14 mouse cellular contexts compared by ENCODE assay signal in genomic region chr5:24541144-24541569, GRCm38 (mm10). TPM values are rescaled to one million over a fixed set of nuclear protein-coding genes. Genes with fewer than 3 reads are reported as not detected.
DNase-seq lines count a peak whose midpoint lies in the region; ATAC-seq lines count a peak whose summit lies in the region.
"Had no signal": no experiment of that assay in that cellular context is flagged by ENCODE, and none has a peak within 500 bp of the region (broad histone marks: within the 10 kb centered on the region; RNA-seq: fewer than 3 reads in every experiment).

No protein-coding gene starts in this region.

- no peak overlapping the region for H3K9ac ChIP-seq in limb, embryonic 11.5 days (ENCODE audit: low read length)
- H3K9ac ChIP-seq in heart, embryonic 14.5 days (ENCODE audit: low read length), result peak overlapping the region; percentile 70
- H3K9ac ChIP-seq in liver, embryonic 13.5 days, result no peak overlapping the region
- H3K9ac ChIP-seq: midbrain, embryonic 15.5 days had no signal

- 21% methylated on average over 6 of the region's 6 CpGs for WGBS in limb, embryonic 11.5 days
- 30% methylated on average over 6 of the region's 6 CpGs for WGBS in limb, embryonic 10.5 days
- 4% methylated on average over 6 of the region's 6 CpGs for WGBS in heart, embryonic 14.5 days
- 15% methylated on average over 6 of the region's 6 CpGs for WGBS in liver, embryonic 13.5 days (ENCODE audit: insufficient replicate concordance)

- 0 out of 2 replicates have a peak, but pooled peaks have one; percentile 24 for ATAC-seq in limb, embryonic 11.5 days (ENCODE audit: insufficient number of reproducible peaks, low FRiP score, low TSS enrichment, low read depth)
- no peak for ATAC-seq in heart, embryonic 14.5 days (ENCODE audit: insufficient number of reproducible peaks, insufficient read depth, low FRiP score, low read depth)
- ATAC-seq in liver, embryonic 13.5 days (ENCODE audit: low read depth), result no peak
- no peak for ATAC-seq in megakaryocyte progenitor cell, adult 5-6 weeks (replicated peaks; ENCODE audit: poor library complexity)
- ATAC-seq: activated CD4-positive, CD25-positive, alpha-beta regulatory T cell, adult 4 months; midbrain, embryonic 15.5 days had no signal

- DNase-seq in gastrocnemius, postnatal 25 days, result peak; percentile 21
- DNase-seq in gastrocnemius, adult 8-10 months (ENCODE audit: low spot score in 2 of 2), result no peak
- DNase-seq in limb, embryonic 11.5 days (ENCODE audit: low spot score), result no peak
- no peak for DNase-seq in limb, embryonic 10.5 days (ENCODE audit: low spot score)
- DNase-seq in liver, embryonic 13.5 days, result no peak
- DNase-seq in layer of hippocampus, postnatal 36 days, result no peak

- H3K27me3 ChIP-seq in limb, embryonic 11.5 days (ENCODE audit: control insufficient read depth, insufficient read depth, low read length), result peaks cover 2% of the 10 kb centered on the region; the same call in 1 of the 2 replicates
- peaks cover 51% of the 10 kb centered on the region for H3K27me3 ChIP-seq in limb, embryonic 10.5 days (ENCODE audit: low read depth, poor library complexity, severe bottlenecking)
- H3K27me3 ChIP-seq in heart, embryonic 14.5 days (ENCODE audit: control insufficient read depth, insufficient read depth, low read length), result no peaks in the 10 kb centered on the region
- H3K27me3 ChIP-seq in liver, embryonic 13.5 days, result peaks cover 22% of the 10 kb centered on the region
- H3K27me3 ChIP-seq: midbrain, embryonic 15.5 days had no signal

- H3K4me3 ChIP-seq in limb, embryonic 11.5 days (ENCODE audit: low read depth, low read length), result no peak overlapping the region
- no peak overlapping the region; the same call in 1 of the 2 replicates for H3K4me3 ChIP-seq in limb, embryonic 10.5 days
- H3K4me3 ChIP-seq in heart, embryonic 14.5 days (ENCODE audit: control insufficient read depth in 1 of 2, insufficient read depth in 1 of 2, low read depth in 1 of 2, low read length in 2 of 2), result peak overlapping the region in 1 of 2 experiments; percentile 33; a peak in 2 of 4 replicates
- H3K4me3 ChIP-seq in liver, embryonic 13.5 days (replicated peaks), result no peak overlapping the region
- H3K4me3 ChIP-seq: midbrain, embryonic 15.5 days had no signal

- no peaks in the 10 kb centered on the region for H3K9me3 ChIP-seq in limb, embryonic 11.5 days (ENCODE audit: control insufficient read depth, low read length)
- H3K9me3 ChIP-seq in limb, embryonic 10.5 days (replicated peaks), result no peaks in the 10 kb centered on the region
- H3K9me3 ChIP-seq in heart, embryonic 14.5 days (ENCODE audit: control insufficient read depth, low read length), result no peaks in the 10 kb centered on the region
- no peaks in the 10 kb centered on the region for H3K9me3 ChIP-seq in liver, embryonic 13.5 days (replicated peaks)
- H3K9me3 ChIP-seq: midbrain, embryonic 15.5 days had no signal

- H3K27ac ChIP-seq in limb, embryonic 11.5 days (replicated peaks; ENCODE audit: low read depth, low read length), result no peak overlapping the region
- no peak overlapping the region; the same call in 1 of the 2 replicates for H3K27ac ChIP-seq in limb, embryonic 10.5 days
- H3K27ac ChIP-seq in heart, embryonic 14.5 days (replicated peaks in 1 of 2; ENCODE audit: control insufficient read depth in 1 of 2, insufficient read depth in 1 of 2, low read depth in 2 of 2, low read length in 2 of 2), result peak overlapping the region; percentile 42 to 85; a peak in 3 of 4 replicates
- no peak overlapping the region for H3K27ac ChIP-seq in liver, embryonic 13.5 days
- H3K27ac ChIP-seq: midbrain, embryonic 15.5 days had no signal

- H3K4me2 ChIP-seq in limb, embryonic 11.5 days (ENCODE audit: low read depth, severe bottlenecking), result peak overlapping the region; percentile 26; the same call in 1 of the 2 replicates
- H3K4me2 ChIP-seq in heart, embryonic 14.5 days (ENCODE audit: low read length), result peak overlapping the region; percentile 76
- H3K4me2 ChIP-seq in liver, embryonic 13.5 days, result 0 out of 2 replicates have a peak overlapping the region, but pooled peaks have one; percentile 23
- H3K4me2 ChIP-seq: midbrain, embryonic 15.5 days had no signal

- no peaks in the 10 kb centered on the region for H3K36me3 ChIP-seq in limb, embryonic 11.5 days (ENCODE audit: control insufficient read depth, insufficient read depth, low read length)
- no peaks in the 10 kb centered on the region for H3K36me3 ChIP-seq in limb, embryonic 10.5 days
- H3K36me3 ChIP-seq in heart, embryonic 14.5 days (ENCODE audit: control insufficient read depth, insufficient read depth, low read length), result no peaks in the 10 kb centered on the region; the same call in 1 of the 2 replicates
- no peaks in the 10 kb centered on the region for H3K36me3 ChIP-seq in liver, embryonic 13.5 days
- H3K36me3 ChIP-seq: midbrain, embryonic 15.5 days had no signal

- peaks cover 12% of the 10 kb centered on the region; the same call in 1 of the 2 replicates for H3K4me1 ChIP-seq in limb, embryonic 11.5 days (ENCODE audit: control insufficient read depth, insufficient read depth, low read length)
- peaks cover 18% of the 10 kb centered on the region for H3K4me1 ChIP-seq in limb, embryonic 10.5 days
- H3K4me1 ChIP-seq in heart, embryonic 14.5 days (ENCODE audit: control insufficient read depth in 2 of 2, insufficient read depth in 2 of 2, low read length in 2 of 2), result peaks cover 13 to 24% of the 10 kb centered on the region in 2 experiments
- H3K4me1 ChIP-seq in liver, embryonic 13.5 days (replicated peaks), result peaks cover 11% of the 10 kb centered on the region
- H3K4me1 ChIP-seq: midbrain, embryonic 15.5 days had no signal

RNA-seq across cellular contexts. Expression of gene Asb10, which starts 0.4 kb away (rescaled TPM):
- total RNA-seq in gastrocnemius, postnatal 25 days (2021), result 10 to 100 TPM; 33.2 to 66.7 TPM
- total RNA-seq in gastrocnemius, adult 8-10 months (2022), result 100 to 1,000 TPM; 101 to 130 (median 119) TPM
- 0.40 and 0.81 TPM in 2 replicates for polyA plus RNA-seq in limb, embryonic 11.5 days (2014; fragmentation: Nextera tagmentation; extraction: Ambion mirVana)
- polyA plus RNA-seq in limb, embryonic 10.5 days (2016; fragmentation: Nextera tagmentation; extraction: Ambion mirVana), result 0.13 and 0.15 TPM in 2 replicates
- polyA plus RNA-seq in heart, embryonic 14.5 days (2014; fragmentation: Nextera tagmentation; extraction: Ambion mirVana), result 5.0 and 6.3 TPM in 2 replicates
- 0.10 and 0.15 TPM in 2 replicates for polyA plus RNA-seq in liver, embryonic 13.5 days (2015; fragmentation: Nextera tagmentation; extraction: Ambion mirVana)
- total RNA-seq in megakaryocyte progenitor cell, adult 5-6 weeks (2015), result not detected in 2 replicates
- total RNA-seq in megakaryocyte progenitor cell, adult 5-6 weeks (2017), result not detected in 2 replicates
- under 1 TPM in 1 of 2 experiments, not detected in 1; 0.25 TPM for total RNA-seq in layer of hippocampus, postnatal 36 days (2021)
- polyA plus RNA-seq: activated CD4-positive, CD25-positive, alpha-beta regulatory T cell, adult 4 months had no signal

RNA-seq across cellular contexts. Expression of gene Gbx1, which starts 14.2 kb away (rescaled TPM):
- not detected for total RNA-seq in gastrocnemius, postnatal 25 days (2021)
- total RNA-seq in gastrocnemius, adult 8-10 months (2022), result not detected
- polyA plus RNA-seq in limb, embryonic 11.5 days (2014; fragmentation: Nextera tagmentation; extraction: Ambion mirVana), result 0.04 TPM in 1 of 2 replicates, not detected in the other
- polyA plus RNA-seq in limb, embryonic 10.5 days (2016; fragmentation: Nextera tagmentation; extraction: Ambion mirVana), result 0.04 TPM in 1 of 2 replicates, not detected in the other
- 0.05 and 0.07 TPM in 2 replicates for polyA plus RNA-seq in heart, embryonic 14.5 days (2014; fragmentation: Nextera tagmentation; extraction: Ambion mirVana)
- 0.02 TPM in 1 of 2 replicates, not detected in the other for polyA plus RNA-seq in liver, embryonic 13.5 days (2015; fragmentation: Nextera tagmentation; extraction: Ambion mirVana)
- total RNA-seq in megakaryocyte progenitor cell, adult 5-6 weeks (2015), result not detected in 2 replicates
- not detected in 2 replicates for total RNA-seq in megakaryocyte progenitor cell, adult 5-6 weeks (2017)
- not detected for total RNA-seq in layer of hippocampus, postnatal 36 days (2021)
- total RNA-seq: gastrocnemius, postnatal 14 days had no signal
- polyA plus RNA-seq: liver, embryonic 16.5 days; thymus, postnatal 0 days had no signal

RNA-seq across cellular contexts. Expression of gene 4931409K22Rik, which starts 15.5 kb away (rescaled TPM):
- not detected for total RNA-seq in gastrocnemius, postnatal 25 days (2021)
- total RNA-seq in gastrocnemius, adult 8-10 months (2022), result not detected
- not detected in 2 replicates for polyA plus RNA-seq in limb, embryonic 11.5 days (2014; fragmentation: Nextera tagmentation; extraction: Ambion mirVana)
- polyA plus RNA-seq in limb, embryonic 10.5 days (2016; fragmentation: Nextera tagmentation; extraction: Ambion mirVana), result 0.05 TPM in 1 of 2 replicates, not detected in the other
- not detected in 2 replicates for polyA plus RNA-seq in heart, embryonic 14.5 days (2014; fragmentation: Nextera tagmentation; extraction: Ambion mirVana)
- polyA plus RNA-seq in liver, embryonic 13.5 days (2015; fragmentation: Nextera tagmentation; extraction: Ambion mirVana), result not detected in 2 replicates
- total RNA-seq in megakaryocyte progenitor cell, adult 5-6 weeks (2015), result not detected in 2 replicates
- not detected in 2 replicates for total RNA-seq in megakaryocyte progenitor cell, adult 5-6 weeks (2017)
- not detected for total RNA-seq in layer of hippocampus, postnatal 36 days (2021)
- total RNA-seq: gastrocnemius, postnatal 14 days; layer of hippocampus, postnatal 25 days had no signal
- polyA plus RNA-seq: liver, embryonic 16.5 days; midbrain, embryonic 15.5 days; thymus, postnatal 0 days had no signal

RNA-seq across cellular contexts. Expression of gene Abcf2, which starts 36.1 kb away (rescaled TPM):
- 10 to 100 TPM; 88.0 to 97.0 TPM for total RNA-seq in gastrocnemius, postnatal 25 days (2021)
- 100 to 1,000 TPM; 114 to 132 (median 122) TPM for total RNA-seq in gastrocnemius, adult 8-10 months (2022)
- polyA plus RNA-seq in limb, embryonic 11.5 days (2014; fragmentation: Nextera tagmentation; extraction: Ambion mirVana), result 149 and 155 TPM in 2 replicates
- 177 and 197 TPM in 2 replicates for polyA plus RNA-seq in limb, embryonic 10.5 days (2016; fragmentation: Nextera tagmentation; extraction: Ambion mirVana)
- 57.4 and 60.8 TPM in 2 replicates for polyA plus RNA-seq in heart, embryonic 14.5 days (2014; fragmentation: Nextera tagmentation; extraction: Ambion mirVana)
- polyA plus RNA-seq in liver, embryonic 13.5 days (2015; fragmentation: Nextera tagmentation; extraction: Ambion mirVana), result 72.6 and 81.6 TPM in 2 replicates
- total RNA-seq in megakaryocyte progenitor cell, adult 5-6 weeks (2015), result 45.4 and 46.0 TPM in 2 replicates
- 113 and 115 TPM in 2 replicates for total RNA-seq in megakaryocyte progenitor cell, adult 5-6 weeks (2017)
- 10 to 100 TPM; 74.5 to 77.3 TPM for total RNA-seq in layer of hippocampus, postnatal 36 days (2021)

RNA-seq across cellular contexts. Expression of gene Chpf2, which starts 45.4 kb away (rescaled TPM):
- 1 to 10 TPM; 8.0 to 10.0 TPM for total RNA-seq in gastrocnemius, postnatal 25 days (2021)
- total RNA-seq in gastrocnemius, adult 8-10 months (2022), result 10 to 100 TPM in 3 of 4 experiments, 1 to 10 TPM in 1; 8.5 to 14.5 (median 12.4) TPM
- polyA plus RNA-seq in limb, embryonic 11.5 days (2014; fragmentation: Nextera tagmentation; extraction: Ambion mirVana), result 8.1 and 9.0 TPM in 2 replicates
- 15.1 and 19.0 TPM in 2 replicates for polyA plus RNA-seq in limb, embryonic 10.5 days (2016; fragmentation: Nextera tagmentation; extraction: Ambion mirVana)
- polyA plus RNA-seq in heart, embryonic 14.5 days (2014; fragmentation: Nextera tagmentation; extraction: Ambion mirVana), result 8.6 and 8.9 TPM in 2 replicates
- 11.8 and 12.7 TPM in 2 replicates for polyA plus RNA-seq in liver, embryonic 13.5 days (2015; fragmentation: Nextera tagmentation; extraction: Ambion mirVana)
- 4.7 and 5.9 TPM in 2 replicates for total RNA-seq in megakaryocyte progenitor cell, adult 5-6 weeks (2015)
- 12.4 and 35.1 TPM in 2 replicates for total RNA-seq in megakaryocyte progenitor cell, adult 5-6 weeks (2017)
- 10 to 100 TPM; 58.0 to 61.2 TPM for total RNA-seq in layer of hippocampus, postnatal 36 days (2021)

Comparison
In these comparisons a context has a peak if more than half of its experiments do, and no peak if none do; other contexts are left out.
1. H3K27ac ChIP-seq: peak in heart, embryonic 14.5 days (2 of 2); none in limb, embryonic 11.5 days (single experiment), limb, embryonic 10.5 days (single experiment) and liver, embryonic 13.5 days (single experiment).
2. H3K4me2 ChIP-seq: peak in every context shown above with its lines; median percentile 76 in heart, embryonic 14.5 days; 26 in limb, embryonic 11.5 days; 23 in liver, embryonic 13.5 days.
3. RNA of gene Asb10, which starts 0.4 kb away (total RNA-seq): 101 to 130 TPM in gastrocnemius, adult 8-10 months and 33.2 to 66.7 TPM in gastrocnemius, postnatal 25 days; 0.25 TPM in layer of hippocampus, postnatal 36 days and not detected in megakaryocyte progenitor cell, adult 5-6 weeks; every median in the first group is over 10 times any median in the second.